Mouse (Mus musculus) adrenal gland, adult 10 weeks (tissue): ENCODE data around the gene Bhlhe41. TPM values are rescaled to one million over a fixed set of nuclear protein-coding genes. Genes with fewer than 3 reads are reported as not detected.

Experiments
- polyA plus RNA-seq: library from polyadenylated mRNA; stranded (reverse); fragments of 350-450 nt; fragmentation: Illumina TruSeq; extraction: RNeasy Lipid Tissue Mini Kit (QIAGEN cat#74804); gene quantifications from one replicate; pipeline ENCODE4 v1.2.3, GENCODE M21; 2014; ENCODE audit warnings: low read depth, low replicate concordance

Gene Bhlhe41
- polyA plus RNA-seq: 20.2 TPM

GRCm38 (mm10) chr6:145865289-145865885 is at the start of gene Bhlhe41:
Gene Bhlhe41 (minus strand): TSS chr6:145865558.

Other genes with a start within 250 kb of the Bhlhe41 start
- not detected for gene Tuba3b, start 249.8 kb downstream of the Bhlhe41 start, polyA plus RNA-seq
- gene Rassf8, start 118.8 kb downstream of the Bhlhe41 start, polyA plus RNA-seq: 58.6 TPM
- 37.1 TPM for gene Sspn, start 66.1 kb upstream of the Bhlhe41 start, polyA plus RNA-seq